Mouse (Mus musculus) lung, embryonic 14.5 days (tissue): ENCODE data around the gene Fam129b. TPM values are rescaled to one million over a fixed set of nuclear protein-coding genes. Genes with fewer than 3 reads are reported as not detected.

ENCODE experiments used
- ATAC-seq: fragments of 200-750 bp; cut with Nextera tagmentation; 2 replicates; pipeline ENCODE4 v1.8.0; 2017; ENCODE audit warnings: mild to moderate bottlenecking, moderate TSS enrichment, moderate library complexity; ENCODE audit not compliant: insufficient read depth
- DNase-seq: peaks from one replicate; pipeline ENCODE4 v3.0.0-alpha.2; 2015
- H3K27ac ChIP-seq: fragments of 300-500 bp; sonication (generic); 2 replicates; pipeline ENCODE4 v1.5.1; 2014; ENCODE audit warnings: low read depth, mild to moderate bottlenecking, moderate library complexity
- H3K27me3 ChIP-seq: fragments of 300-500 bp; sonication (generic); 2 replicates; pipeline ENCODE4 v1.6.1; 2014; ENCODE audit warnings: low read length, control low read depth; ENCODE audit not compliant: insufficient read depth
- H3K36me3 ChIP-seq: fragments of 300-500 bp; sonication (generic); 2 replicates; pipeline ENCODE4 v1.6.1; 2014; ENCODE audit warnings: control low read depth; ENCODE audit not compliant: insufficient read depth
- H3K4me1 ChIP-seq: fragments of 300-500 bp; sonication (generic); 2 replicates; pipeline ENCODE4 v1.6.1; 2014; ENCODE audit warnings: antibody characterized with exemption, control low read depth; ENCODE audit not compliant: insufficient read depth
- H3K4me2 ChIP-seq: fragments of 300-500 bp; sonication (generic); 2 replicates; pipeline ENCODE4 v1.6.1; 2014; ENCODE audit warnings: mild to moderate bottlenecking
- H3K4me3 ChIP-seq: fragments of 300-500 bp; sonication (generic); 2 replicates; pipeline ENCODE4 v1.5.1; 2014; ENCODE audit warnings: low read depth, low read length
- H3K9ac ChIP-seq: fragments of 300-500 bp; sonication (generic); 2 replicates; pipeline ENCODE4 v1.6.1; 2014
- H3K9me3 ChIP-seq: fragments of 300-500 bp; sonication (generic); 2 replicates; pipeline ENCODE4 v1.6.1; 2016; ENCODE audit warnings: low read depth, low read length, control low read depth
- CTCF ChIP-seq: IDR thresholded peaks from 2 replicates; pipeline ENCODE4 v1.5.1; 2016; ENCODE audit warnings: antibody characterized with exemption, low read depth
- WGBS: fragments of 180-500 bp; shearing (Covaris S2); extraction: QIAGEN DNeasy Blood & Tissue Kit; methylation state at CpG from one replicate; pipeline ENCODE4 v1.1.7; 2014; 5-methylcytosine and 5-hydroxymethylcytosine counted together
- polyA plus RNA-seq: library from polyadenylated mRNA; unstranded; fragments of >200 nt; fragmentation: Nextera tagmentation; extraction: Ambion mirVana; gene quantifications from 2 replicates; pipeline ENCODE4 v1.2.1, GENCODE M21; 2014

The Fam129b gene
- polyA plus RNA-seq, 1 experiment from 2014 or later, result 46.5 TPM

- ATAC-seq (no peak), DNase-seq (no peak)
- Histone ChIP-seq H3K9ac (no peak overlapping the region), H3K4me3 (no peak overlapping the region), H3K27ac (no peak overlapping the region), H3K27me3 (no peaks in the 10 kb centered on the region), H3K4me1 (no peaks in the 10 kb centered on the region), H3K36me3 (no peaks in the 10 kb centered on the region), H3K4me2 (no peak overlapping the region), H3K9me3 (no peaks in the 10 kb centered on the region)
- 66% methylated on average over 3 of the region's 3 CpGs for WGBS
- TF ChIP-seq CTCF, result no peak
Measured at GRCm38 (mm10) chr2:32863317-32863716, 12.6 kb upstream of the Fam129b start.

GRCm38 (mm10) chr2:32864755-32865154 is 11.2 kb upstream of the Fam129b start:
- Histone ChIP-seq H3K36me3 (no peaks in the 10 kb centered on the region), H3K4me1 (no peaks in the 10 kb centered on the region), H3K4me3 (no peak overlapping the region), H3K27ac (no peak overlapping the region), H3K9ac (no peak overlapping the region), H3K4me2 (no peak overlapping the region), H3K9me3 (no peaks in the 10 kb centered on the region), H3K27me3 (no peaks in the 10 kb centered on the region)
- WGBS, result 48% methylated on average over 2 of the region's 2 CpGs
- peak; percentile 80 for DNase-seq
- peak; percentile 84 for TF ChIP-seq CTCF
- ATAC-seq, result no peak

GRCm38 (mm10) chr2:32867354-32867753 is 8.6 kb upstream of the Fam129b start:
- Histone ChIP-seq H3K36me3 (no peaks in the 10 kb centered on the region), H3K4me1 (0 out of 2 replicates have a peak, but pooled peaks cover 4% of the 10 kb centered on the region), H3K27me3 (no peaks in the 10 kb centered on the region), H3K9ac (no peak overlapping the region), H3K27ac (no peak overlapping the region), H3K4me2 (no peak overlapping the region), H3K4me3 (no peak overlapping the region), H3K9me3 (no peaks in the 10 kb centered on the region)
- DNase-seq (no peak), ATAC-seq (no peak)
- TF ChIP-seq CTCF, result no peak
- WGBS, result 77% methylated on average over 4 of the region's 4 CpGs

GRCm38 (mm10) chr2:32869721-32870274 is 6.1 kb upstream of the Fam129b start:
- DNase-seq, result no peak
- Histone ChIP-seq H3K27me3 (no peaks in the 10 kb centered on the region), H3K4me3 (no peak overlapping the region), H3K4me1 (peaks cover 11% of the 10 kb centered on the region), H3K4me2 (no peak overlapping the region), H3K36me3 (no peaks in the 10 kb centered on the region), H3K27ac (peak overlapping the region; percentile 54; the same call in 1 of the 2 replicates), H3K9me3 (no peaks in the 10 kb centered on the region), H3K9ac (no peak overlapping the region)
- WGBS, result 45% methylated on average over 6 of the region's 6 CpGs
- TF ChIP-seq CTCF, result no peak
- ATAC-seq, result no peak

GRCm38 (mm10) chr2:32870275-32871100 is 5.4 kb upstream of the Fam129b start:
- Histone ChIP-seq H3K4me1 (peaks cover 15% of the 10 kb centered on the region), H3K27me3 (no peaks in the 10 kb centered on the region), H3K27ac (peak overlapping the region; percentile 75), H3K9ac (no peak overlapping the region), H3K4me3 (no peak overlapping the region), H3K36me3 (no peaks in the 10 kb centered on the region), H3K4me2 (no peak overlapping the region), H3K9me3 (no peaks in the 10 kb centered on the region)
- DNase-seq (peak; percentile 47), ATAC-seq (0 out of 2 replicates have a peak, but pooled peaks have one; percentile 25)
- 37% methylated on average over 7 of the region's 8 CpGs for WGBS
- no peak for TF ChIP-seq CTCF

- Histone ChIP-seq H3K36me3 (no peaks in the 10 kb centered on the region), H3K4me1 (peaks cover 20% of the 10 kb centered on the region), H3K4me2 (peak overlapping the region; percentile 87; the same call in 1 of the 2 replicates), H3K9ac (no peak overlapping the region), H3K27ac (0 out of 2 replicates have a peak overlapping the region, but pooled peaks have one; percentile 94), H3K4me3 (peak overlapping the region; percentile 88; the same call in 1 of the 2 replicates), H3K27me3 (no peaks in the 10 kb centered on the region), H3K9me3 (no peaks in the 10 kb centered on the region)
- no peak for DNase-seq
- ATAC-seq, result no peak
- TF ChIP-seq CTCF, result no peak
- WGBS, result 60% methylated on average over 3 of the region's 3 CpGs
Measured at GRCm38 (mm10) chr2:32874070-32874469, 1.8 kb upstream of the Fam129b start.

GRCm38 (mm10) chr2:32874951-32875674 is 801 bp upstream of the Fam129b start:
- Histone ChIP-seq H3K36me3 (no peaks in the 10 kb centered on the region), H3K4me2 (peak overlapping the region; percentile 87), H3K9ac (peak overlapping the region; percentile 83), H3K4me3 (peak overlapping the region; percentile 88), H3K27me3 (no peaks in the 10 kb centered on the region), H3K9me3 (no peaks in the 10 kb centered on the region), H3K4me1 (peaks cover 30% of the 10 kb centered on the region), H3K27ac (peak overlapping the region; percentile 94)
- no peak for TF ChIP-seq CTCF
- ATAC-seq (peak; percentile 8), DNase-seq (peak; percentile 67)
- WGBS, result 5% methylated on average over 15 of the region's 15 CpGs
